Mouse (Mus musculus): Measurements from ENCODE around the gene Ncoa1. TPM values are rescaled to one million over a fixed set of nuclear protein-coding genes. Genes with fewer than 3 reads are reported as not detected.
"Not testable (repeated sequence)": the region's sequence is repeated elsewhere in the genome, so short reads cannot be mapped to it uniquely, and the experiment has no call there.

The Ncoa1 gene
- polyA plus RNA-seq, 1 experiment = 14.3 TPM

GRCm38 (mm10) chr12:4417626-4418263 lies 59.2 kb downstream of the Ncoa1 start:
- DNase-seq (ENCODE audit: low read depth, low spot score) = no peak
- WGBS = 91% methylated on average over 3 of the region's 3 CpGs

- WGBS = 43% methylated on average over 2 of the region's 2 CpGs
- DNase-seq (ENCODE audit: low read depth, low spot score) = no peak
Measured at GRCm38 (mm10) chr12:4407085-4407484, 69.9 kb downstream of the Ncoa1 start.

- WGBS = 86% methylated on average over 3 of the region's 3 CpGs
- no peak for DNase-seq (ENCODE audit: low read depth, low spot score)
Measured at GRCm38 (mm10) chr12:4406155-4406554, 70.8 kb downstream of the Ncoa1 start.

- WGBS = 84% methylated on average over 4 of the region's 4 CpGs
- no peak for DNase-seq (ENCODE audit: low read depth, low spot score)
Measured at GRCm38 (mm10) chr12:4403206-4403605, 73.8 kb downstream of the Ncoa1 start.

GRCm38 (mm10) chr12:4396221-4396620 lies 80.8 kb downstream of the Ncoa1 start:
- DNase-seq (ENCODE audit: low read depth, low spot score) = no peak
- 92% methylated on average over 7 of the region's 7 CpGs for WGBS

GRCm38 (mm10) chr12:4392590-4392989 lies 84.4 kb downstream of the Ncoa1 start:
- no peak for DNase-seq (ENCODE audit: low read depth, low spot score)
- WGBS = 71% methylated on average over 2 of the region's 2 CpGs

- WGBS = 85% methylated on average over 3 of the region's 3 CpGs
- DNase-seq (ENCODE audit: low read depth, low spot score) = no peak
Measured at GRCm38 (mm10) chr12:4392074-4392473, 84.9 kb downstream of the Ncoa1 start.

GRCm38 (mm10) chr12:4391256-4391655 lies 85.7 kb downstream of the Ncoa1 start:
- no peak for DNase-seq (ENCODE audit: low read depth, low spot score)
- 75% methylated on average over 4 of the region's 4 CpGs for WGBS

GRCm38 (mm10) chr12:4390721-4391120 lies 86.3 kb downstream of the Ncoa1 start:
- 68% methylated on average over 5 of the region's 5 CpGs for WGBS
- DNase-seq (ENCODE audit: low read depth, low spot score) = no peak

GRCm38 (mm10) chr12:4386077-4386719 lies 90.8 kb downstream of the Ncoa1 start:
- WGBS = 51% methylated on average over 3 of the region's 3 CpGs
- no peak for DNase-seq (ENCODE audit: low read depth, low spot score)

GRCm38 (mm10) chr12:4383061-4383460 lies 93.9 kb downstream of the Ncoa1 start:
- DNase-seq (ENCODE audit: low read depth, low spot score) = no peak
- WGBS = 85% methylated on average over 3 of the region's 3 CpGs

GRCm38 (mm10) chr12:4379298-4379957 lies 97.6 kb downstream of the Ncoa1 start:
- 22% methylated on average over 7 of the region's 7 CpGs for WGBS
- no peak for DNase-seq (ENCODE audit: low read depth, low spot score)

GRCm38 (mm10) chr12:4376475-4376874 lies 100.5 kb downstream of the Ncoa1 start:
- 93% methylated on average over 4 of the region's 4 CpGs for WGBS
- DNase-seq (ENCODE audit: low read depth, low spot score) = no peak

GRCm38 (mm10) chr12:4374816-4375493 lies 102.0 kb downstream of the Ncoa1 start:
- DNase-seq (ENCODE audit: low read depth, low spot score) = no peak
- WGBS = 74% methylated on average over 6 of the region's 6 CpGs

GRCm38 (mm10) chr12:4371406-4371805 lies 105.6 kb downstream of the Ncoa1 start:
- DNase-seq (ENCODE audit: low read depth, low spot score) = no peak
- WGBS = 77% methylated on average over 1 of the region's 1 CpGs

GRCm38 (mm10) chr12:4365951-4366350 lies 111.0 kb downstream of the Ncoa1 start:
- DNase-seq (ENCODE audit: low read depth, low spot score) = no peak
- WGBS = 75% methylated on average over 1 of the region's 1 CpGs

- DNase-seq (ENCODE audit: low read depth, low spot score) = no peak
- whole genome bisulfite sequencing = 79% methylated on average over 1 of the region's 1 CpGs
Measured at GRCm38 (mm10) chr12:4359475-4359874, 117.5 kb downstream of the Ncoa1 start.

- WGBS = 96% methylated on average over 2 of the region's 2 CpGs
- not testable (repeated sequence) for DNase-seq (ENCODE audit: low read depth, low spot score)
Measured at GRCm38 (mm10) chr12:4358653-4359052, 118.3 kb downstream of the Ncoa1 start.

GRCm38 (mm10) chr12:4358100-4358499 lies 118.9 kb downstream of the Ncoa1 start:
- WGBS = over 99% methylated on average over 4 of the region's 4 CpGs
- no peak for DNase-seq (ENCODE audit: low read depth, low spot score)

GRCm38 (mm10) chr12:4356834-4357445 lies 120.0 kb downstream of the Ncoa1 start:
- 83% methylated on average over 5 of the region's 5 CpGs for WGBS
- no peak for DNase-seq (ENCODE audit: low read depth, low spot score)
